Comparison of ENCODE assay signal across 9 mouse cellular contexts in genomic region chr19:6268170-6268528, GRCm38 (mm10). TPM values are rescaled to one million over a fixed set of nuclear protein-coding genes. Genes with fewer than 3 reads are reported as not detected.
A peak's percentile ranks its signal among the peaks of the same experiment; 100 is the strongest.
DNase-seq lines count a peak whose midpoint lies in the region; ATAC-seq and TF ChIP-seq lines count a peak whose summit lies in the region.
"Had no signal": no experiment of that assay in that cellular context is flagged by ENCODE, and none has a peak within 500 bp of the region (broad histone marks: within the 10 kb centered on the region; RNA-seq: fewer than 3 reads in every experiment).

No protein-coding gene starts in this region.

- no peaks in the 10 kb centered on the region for H3K36me3 ChIP-seq in embryonic facial prominence, embryonic 15.5 days
- H3K36me3 ChIP-seq in heart, embryonic 15.5 days, result no peaks in the 10 kb centered on the region
- no peaks in the 10 kb centered on the region for H3K36me3 ChIP-seq in liver, embryonic 13.5 days
- H3K36me3 ChIP-seq in neural tube, embryonic 13.5 days, result 0 out of 2 replicates have a peak, but pooled peaks cover under 1% of the 10 kb centered on the region
- H3K36me3 ChIP-seq in stomach, postnatal 0 days (ENCODE audit: control insufficient read depth, insufficient read depth, low read length), result no peaks in the 10 kb centered on the region
- H3K36me3 ChIP-seq: heart, embryonic 13.5 days had no signal

- H3K4me2 ChIP-seq in embryonic facial prominence, embryonic 15.5 days (replicated peaks), result no peak overlapping the region
- no peak overlapping the region for H3K4me2 ChIP-seq in heart, embryonic 15.5 days
- H3K4me2 ChIP-seq in liver, embryonic 13.5 days, result no peak overlapping the region
- no peak overlapping the region for H3K4me2 ChIP-seq in neural tube, embryonic 13.5 days
- no peak overlapping the region for H3K4me2 ChIP-seq in stomach, postnatal 0 days (replicated peaks; ENCODE audit: low read depth)
- H3K4me2 ChIP-seq: heart, embryonic 13.5 days had no signal

- no peak for TF ChIP-seq EP300 in stomach, postnatal 0 days (optimal IDR thresholded peaks at IDR 0.05)

- H3K9ac ChIP-seq in embryonic facial prominence, embryonic 15.5 days, result no peak overlapping the region
- no peak overlapping the region for H3K9ac ChIP-seq in heart, embryonic 15.5 days
- no peak overlapping the region for H3K9ac ChIP-seq in liver, embryonic 13.5 days
- no peak overlapping the region for H3K9ac ChIP-seq in neural tube, embryonic 13.5 days
- H3K9ac ChIP-seq in stomach, postnatal 0 days (ENCODE audit: low read length), result no peak overlapping the region

- H3K27ac ChIP-seq in embryonic facial prominence, embryonic 15.5 days (replicated peaks), result no peak overlapping the region
- no peak overlapping the region for H3K27ac ChIP-seq in heart, embryonic 15.5 days
- no peak overlapping the region for H3K27ac ChIP-seq in liver, embryonic 13.5 days
- H3K27ac ChIP-seq in neural tube, embryonic 13.5 days (replicated peaks), result no peak overlapping the region
- H3K27ac ChIP-seq in stomach, postnatal 0 days (replicated peaks), result no peak overlapping the region
- H3K27ac ChIP-seq: heart, embryonic 13.5 days had no signal

- H3K4me1 ChIP-seq in embryonic facial prominence, embryonic 15.5 days, result peaks cover 8% of the 10 kb centered on the region
- H3K4me1 ChIP-seq in heart, embryonic 15.5 days (replicated peaks), result peaks cover 10% of the 10 kb centered on the region
- H3K4me1 ChIP-seq in liver, embryonic 13.5 days (replicated peaks), result peaks cover 54% of the 10 kb centered on the region
- H3K4me1 ChIP-seq in neural tube, embryonic 13.5 days (replicated peaks), result no peaks in the 10 kb centered on the region
- no peaks in the 10 kb centered on the region for H3K4me1 ChIP-seq in stomach, postnatal 0 days (replicated peaks; ENCODE audit: control insufficient read depth, insufficient read depth)

- peak; percentile 52; the same call in 1 of the 2 replicates for ATAC-seq in embryonic facial prominence, embryonic 15.5 days (ENCODE audit: insufficient number of reproducible peaks, low FRiP score, low TSS enrichment, low read depth)
- peak; percentile 54 for ATAC-seq in heart, embryonic 15.5 days (replicated peaks; ENCODE audit: insufficient number of reproducible peaks, insufficient read depth, low FRiP score, low read depth)
- peak; percentile 59 for ATAC-seq in liver, embryonic 13.5 days (ENCODE audit: low read depth)
- peak; percentile 70 for ATAC-seq in neural tube, embryonic 13.5 days (ENCODE audit: low read depth)
- no peak for ATAC-seq in stomach, postnatal 0 days (ENCODE audit: low FRiP score, low TSS enrichment)

- WGBS in embryonic facial prominence, embryonic 15.5 days, result 12% methylated on average over 8 of the region's 8 CpGs
- 9% methylated on average over 8 of the region's 8 CpGs for WGBS in heart, embryonic 15.5 days
- WGBS in liver, embryonic 13.5 days (ENCODE audit: insufficient replicate concordance), result 14% methylated on average over 8 of the region's 8 CpGs
- WGBS in neural tube, embryonic 13.5 days, result 14% methylated on average over 8 of the region's 8 CpGs
- 10% methylated on average over 8 of the region's 8 CpGs for WGBS in stomach, postnatal 0 days

- H3K4me3 ChIP-seq in embryonic facial prominence, embryonic 15.5 days (replicated peaks), result no peak overlapping the region
- H3K4me3 ChIP-seq in heart, embryonic 15.5 days, result no peak overlapping the region
- H3K4me3 ChIP-seq in liver, embryonic 13.5 days (replicated peaks), result no peak overlapping the region
- no peak overlapping the region for H3K4me3 ChIP-seq in neural tube, embryonic 13.5 days
- H3K4me3 ChIP-seq in stomach, postnatal 0 days (ENCODE audit: low read depth, low read length), result no peak overlapping the region
- H3K4me3 ChIP-seq: heart, embryonic 13.5 days had no signal

- TF ChIP-seq CTCF in stomach, postnatal 0 days (IDR thresholded peaks at IDR 0.05; ENCODE audit: low read depth), result peak; percentile 91

- no peaks in the 10 kb centered on the region; the same call in 1 of the 2 replicates for H3K27me3 ChIP-seq in embryonic facial prominence, embryonic 15.5 days
- no peaks in the 10 kb centered on the region for H3K27me3 ChIP-seq in heart, embryonic 15.5 days
- peaks cover 6% of the 10 kb centered on the region for H3K27me3 ChIP-seq in liver, embryonic 13.5 days
- peaks cover 6% of the 10 kb centered on the region; the same call in 1 of the 2 replicates for H3K27me3 ChIP-seq in neural tube, embryonic 13.5 days
- no peaks in the 10 kb centered on the region for H3K27me3 ChIP-seq in stomach, postnatal 0 days (ENCODE audit: control insufficient read depth, insufficient read depth, low read length)

- peak; percentile 88 for DNase-seq in CD4-positive helper T cell, adult 2 months (ENCODE audit: low read depth, low spot score)
- peak; percentile 92 for DNase-seq in adrenal gland, postnatal 14 days
- peak; percentile 93 for DNase-seq in kidney, postnatal 10 days
- DNase-seq in liver, embryonic 13.5 days, result peak; percentile 74
- DNase-seq in stomach, postnatal 0 days (ENCODE audit: low spot score), result peak; percentile 89

- no peaks in the 10 kb centered on the region for H3K9me3 ChIP-seq in embryonic facial prominence, embryonic 15.5 days (replicated peaks)
- H3K9me3 ChIP-seq in heart, embryonic 15.5 days (replicated peaks), result no peaks in the 10 kb centered on the region
- no peaks in the 10 kb centered on the region for H3K9me3 ChIP-seq in liver, embryonic 13.5 days (replicated peaks)
- no peaks in the 10 kb centered on the region for H3K9me3 ChIP-seq in neural tube, embryonic 13.5 days
- H3K9me3 ChIP-seq in stomach, postnatal 0 days (ENCODE audit: control insufficient read depth, low read length), result no peaks in the 10 kb centered on the region
- H3K9me3 ChIP-seq: heart, embryonic 13.5 days had no signal

RNA-seq across cellular contexts. Expression of gene Ehd1, which starts 8.4 kb away (rescaled TPM):
- 116 and 118 TPM in 2 replicates for total RNA-seq in adrenal gland, postnatal 14 days (2021)
- polyA plus RNA-seq in embryonic facial prominence, embryonic 15.5 days (2015; fragmentation: Nextera tagmentation; extraction: Ambion mirVana), result 77.2 and 83.5 TPM in 2 replicates
- polyA plus RNA-seq in heart, embryonic 15.5 days (2015; fragmentation: Nextera tagmentation; extraction: Ambion mirVana), result 54.1 and 66.8 TPM in 2 replicates
- polyA plus RNA-seq in liver, embryonic 13.5 days (2015; fragmentation: Nextera tagmentation; extraction: Ambion mirVana), result 68.8 and 72.6 TPM in 2 replicates
- 85.5 and 101 TPM in 2 replicates for polyA plus RNA-seq in neural tube, embryonic 13.5 days (2015; fragmentation: Nextera tagmentation; extraction: Ambion mirVana)
- 62.0 and 63.8 TPM in 2 replicates for polyA plus RNA-seq in stomach, postnatal 0 days (2015; fragmentation: Nextera tagmentation; extraction: Ambion mirVana)

RNA-seq across cellular contexts. Expression of gene Atg2a, which starts 26.7 kb away (rescaled TPM):
- total RNA-seq in adrenal gland, postnatal 14 days (2021), result 27.5 and 30.6 TPM in 2 replicates
- 10.3 and 11.0 TPM in 2 replicates for polyA plus RNA-seq in embryonic facial prominence, embryonic 15.5 days (2015; fragmentation: Nextera tagmentation; extraction: Ambion mirVana)
- 6.7 and 10.0 TPM in 2 replicates for polyA plus RNA-seq in heart, embryonic 15.5 days (2015; fragmentation: Nextera tagmentation; extraction: Ambion mirVana)
- polyA plus RNA-seq in liver, embryonic 13.5 days (2015; fragmentation: Nextera tagmentation; extraction: Ambion mirVana), result 4.1 and 4.8 TPM in 2 replicates
- 11.6 and 11.8 TPM in 2 replicates for polyA plus RNA-seq in neural tube, embryonic 13.5 days (2015; fragmentation: Nextera tagmentation; extraction: Ambion mirVana)
- polyA plus RNA-seq in stomach, postnatal 0 days (2015; fragmentation: Nextera tagmentation; extraction: Ambion mirVana), result 4.8 and 6.0 TPM in 2 replicates

RNA-seq across cellular contexts. Expression of gene Ppp2r5b, which starts 32.5 kb away (rescaled TPM):
- total RNA-seq in adrenal gland, postnatal 14 days (2021), result 64.8 and 67.0 TPM in 2 replicates
- 39.2 and 39.7 TPM in 2 replicates for polyA plus RNA-seq in embryonic facial prominence, embryonic 15.5 days (2015; fragmentation: Nextera tagmentation; extraction: Ambion mirVana)
- polyA plus RNA-seq in heart, embryonic 15.5 days (2015; fragmentation: Nextera tagmentation; extraction: Ambion mirVana), result 21.4 and 28.1 TPM in 2 replicates
- polyA plus RNA-seq in liver, embryonic 13.5 days (2015; fragmentation: Nextera tagmentation; extraction: Ambion mirVana), result 3.5 and 4.9 TPM in 2 replicates
- polyA plus RNA-seq in neural tube, embryonic 13.5 days (2015; fragmentation: Nextera tagmentation; extraction: Ambion mirVana), result 103 and 111 TPM in 2 replicates
- 14.7 and 15.0 TPM in 2 replicates for polyA plus RNA-seq in stomach, postnatal 0 days (2015; fragmentation: Nextera tagmentation; extraction: Ambion mirVana)

RNA-seq across cellular contexts. Expression of gene Cdc42bpg, which starts 38.1 kb away (rescaled TPM):
- total RNA-seq in adrenal gland, postnatal 14 days (2021), result 9.9 and 11.5 TPM in 2 replicates
- 1.5 and 2.5 TPM in 2 replicates for polyA plus RNA-seq in embryonic facial prominence, embryonic 15.5 days (2015; fragmentation: Nextera tagmentation; extraction: Ambion mirVana)
- polyA plus RNA-seq in heart, embryonic 15.5 days (2015; fragmentation: Nextera tagmentation; extraction: Ambion mirVana), result 0.30 and 0.60 TPM in 2 replicates
- 0.14 and 0.16 TPM in 2 replicates for polyA plus RNA-seq in liver, embryonic 13.5 days (2015; fragmentation: Nextera tagmentation; extraction: Ambion mirVana)
- 0.26 and 0.57 TPM in 2 replicates for polyA plus RNA-seq in neural tube, embryonic 13.5 days (2015; fragmentation: Nextera tagmentation; extraction: Ambion mirVana)
- 1.3 and 1.9 TPM in 2 replicates for polyA plus RNA-seq in stomach, postnatal 0 days (2015; fragmentation: Nextera tagmentation; extraction: Ambion mirVana)

RNA-seq across cellular contexts. Expression of gene Gpha2, which starts 42.0 kb away (rescaled TPM):
- 19.6 and 20.2 TPM in 2 replicates for total RNA-seq in adrenal gland, postnatal 14 days (2021)
- 2.5 and 3.3 TPM in 2 replicates for polyA plus RNA-seq in embryonic facial prominence, embryonic 15.5 days (2015; fragmentation: Nextera tagmentation; extraction: Ambion mirVana)
- 0.57 TPM in 1 of 2 replicates, not detected in the other for polyA plus RNA-seq in heart, embryonic 15.5 days (2015; fragmentation: Nextera tagmentation; extraction: Ambion mirVana)
- polyA plus RNA-seq in liver, embryonic 13.5 days (2015; fragmentation: Nextera tagmentation; extraction: Ambion mirVana), result 0.17 TPM in 1 of 2 replicates, not detected in the other
- polyA plus RNA-seq in neural tube, embryonic 13.5 days (2015; fragmentation: Nextera tagmentation; extraction: Ambion mirVana), result 0.72 TPM in 1 of 2 replicates, not detected in the other
- polyA plus RNA-seq in stomach, postnatal 0 days (2015; fragmentation: Nextera tagmentation; extraction: Ambion mirVana), result 0.17 and 0.46 TPM in 2 replicates
- polyA plus RNA-seq: heart, embryonic 13.5 days had no signal
